Mouse (Mus musculus) G1E (cell line): ENCODE measurements around the gene Gpr6. TPM values are rescaled to one million over a fixed set of nuclear protein-coding genes. Genes with fewer than 3 reads are reported as not detected.

ENCODE experiments used
- ATAC-seq: 2 replicates; pipeline ENCODE4 v1.8.0; 2016; ENCODE audit warnings: mild to moderate bottlenecking; ENCODE audit not compliant: insufficient number of reproducible peaks, poor library complexity, low FRiP score, severe bottlenecking; ENCODE audit errors: extremely low read depth
- DNase-seq: peaks from one replicate; pipeline ENCODE4 v3.0.0; 2012; ENCODE audit warnings: low spot score
- H3K27me3 ChIP-seq: 2 replicates; pipeline ENCODE4 v1.6.1; 2012; ENCODE audit warnings: mild to moderate bottlenecking, low read length, inconsistent platforms; ENCODE audit not compliant: insufficient read depth
- H3K36me3 ChIP-seq: replicated peaks from 2 replicates; pipeline ENCODE3; 2012; ENCODE audit warnings: mild to moderate bottlenecking, inconsistent platforms
- H3K4me1 ChIP-seq: 2 replicates; pipeline ENCODE4 v1.6.1; 2012; ENCODE audit warnings: low read depth, low read length, inconsistent platforms, mixed read lengths; ENCODE audit not compliant: insufficient read depth
- H3K4me3 ChIP-seq: 2 replicates; pipeline ENCODE4 v1.5.1; 2012; ENCODE audit warnings: low read depth, mild to moderate bottlenecking, inconsistent platforms, low read length, moderate library complexity, mixed read lengths
- H3K9me3 ChIP-seq: replicated peaks from 2 replicates; pipeline ENCODE4 v1.6.1; 2012; ENCODE audit warnings: inconsistent platforms
- CTCF ChIP-seq: IDR thresholded peaks from 2 replicates; pipeline ENCODE4 v1.5.1; 2012; ENCODE audit warnings: low read depth, low read length, inconsistent platforms, mixed read lengths
- GATA1 ChIP-seq: IDR thresholded peaks from 2 replicates; pipeline ENCODE4 v1.6.1; 2012; ENCODE audit warnings: borderline replicate concordance, low read length, inconsistent platforms, mixed read lengths
- GATA2 ChIP-seq: IDR thresholded peaks from 2 replicates; pipeline ENCODE4 v1.6.1; 2012; ENCODE audit warnings: low read depth, low read length, inconsistent platforms, borderline replicate concordance
- POLR2AphosphoS5 ChIP-seq: IDR thresholded peaks from 2 replicates; pipeline ENCODE4 v1.6.1; 2012; ENCODE audit warnings: low read depth, low read length, inconsistent platforms; ENCODE audit not compliant: insufficient replicate concordance
- TAL1 ChIP-seq: conservative IDR thresholded peaks from 2 replicates; pipeline ENCODE4 v1.6.1; 2012; ENCODE audit warnings: low read depth, low read length, inconsistent platforms, mixed read lengths
- polyA plus RNA-seq: library from polyadenylated mRNA; stranded (reverse); fragments of >175 nt; gene quantifications from 2 replicates; pipeline ENCODE4 v1.2.3, GENCODE M21; 2012
- total RNA-seq, 2 experiments: library from RNA; stranded (forward) in 1 of 2; stranded (reverse) in 1 of 2; fragments of 200-1000 nt in 1 of 2; fragments of >200 nt in 1 of 2; fragmentation: Nextera tagmentation in 1 of 2; gene quantifications; 2 replicates each; pipeline ENCODE4 v1.2.3; 2014 to 2017

Gene Gpr6
- total RNA-seq (2014; fragmentation: Nextera tagmentation) (not detected in 2 replicates), total RNA-seq (2017) (0.05 TPM in 1 of 2 replicates, not detected in the other), polyA plus RNA-seq (not detected in 2 replicates)

- TF ChIP-seq GATA2, result no peak
- no peak for TF ChIP-seq CTCF
- TF ChIP-seq POLR2AphosphoS5, result no peak
- TF ChIP-seq GATA1, result no peak
- ATAC-seq (no peak), DNase-seq (no peak)
- Histone ChIP-seq H3K4me3 (no peak within 1 kb of the TSS), H3K36me3 (no peaks in the 10 kb centered on the region), H3K4me1 (no peaks in the 10 kb centered on the region), H3K9me3 (no peaks in the 10 kb centered on the region), H3K27me3 (peaks cover 11% of the 10 kb centered on the region; the same call in 1 of the 2 replicates)
These were observed at the start of gene Gpr6 for GRCm38 (mm10) chr10:41072116-41072515. TSS of gene Gpr6 (minus strand) at chr10:41072285.

- TF ChIP-seq GATA2 (no peak), CTCF (no peak), TAL1 (no peak), GATA1 (no peak), POLR2AphosphoS5 (no peak)
- no peak overlapping the region for H3K4me3 ChIP-seq
- H3K36me3 ChIP-seq, result no peaks in the 10 kb centered on the region
- no peak for DNase-seq
- H3K27me3 ChIP-seq, result peaks cover 8% of the 10 kb centered on the region
- no peaks in the 10 kb centered on the region for H3K4me1 ChIP-seq
- H3K9me3 ChIP-seq, result no peaks in the 10 kb centered on the region
- no peak for ATAC-seq
These were observed 28.0 kb upstream of the Gpr6 start for GRCm38 (mm10) chr10:41100060-41100459.

GRCm38 (mm10) chr10:41098137-41098536 lies 26.1 kb upstream of the Gpr6 start:
- H3K9me3 ChIP-seq, result no peaks in the 10 kb centered on the region
- no peak for TF ChIP-seq GATA1
- H3K27me3 ChIP-seq, result peaks cover 8% of the 10 kb centered on the region
- no peak overlapping the region for H3K4me3 ChIP-seq
- no peaks in the 10 kb centered on the region for H3K4me1 ChIP-seq
- H3K36me3 ChIP-seq, result no peaks in the 10 kb centered on the region
- ATAC-seq (no peak), DNase-seq (no peak)

GRCm38 (mm10) chr10:41088852-41089251 lies 16.8 kb upstream of the Gpr6 start:
- Histone ChIP-seq H3K27me3 (no peaks in the 10 kb centered on the region), H3K9me3 (no peaks in the 10 kb centered on the region), H3K4me3 (no peak overlapping the region), H3K36me3 (no peaks in the 10 kb centered on the region), H3K4me1 (no peaks in the 10 kb centered on the region)
- no peak for TF ChIP-seq GATA1
- no peak for TF ChIP-seq GATA2
- TF ChIP-seq TAL1, result no peak
- no peak for TF ChIP-seq CTCF
- no peak for TF ChIP-seq POLR2AphosphoS5
- ATAC-seq, result no peak
- DNase-seq, result no peak

- Histone ChIP-seq H3K4me1 (no peaks in the 10 kb centered on the region), H3K36me3 (no peaks in the 10 kb centered on the region), H3K27me3 (peaks cover 11% of the 10 kb centered on the region; the same call in 1 of the 2 replicates), H3K4me3 (no peak overlapping the region), H3K9me3 (no peaks in the 10 kb centered on the region)
- ATAC-seq (no peak), DNase-seq (peak; percentile 31)
- TF ChIP-seq TAL1 (no peak), GATA2 (no peak), POLR2AphosphoS5 (no peak), GATA1 (no peak)
These were observed 389 bp downstream of the Gpr6 start for GRCm38 (mm10) chr10:41071696-41072095.

GRCm38 (mm10) chr10:41070693-41071651 lies 1.1 kb downstream of the Gpr6 start:
- Histone ChIP-seq H3K27me3 (peaks cover 11% of the 10 kb centered on the region; the same call in 1 of the 2 replicates), H3K4me3 (0 out of 2 replicates have a peak overlapping the region, but pooled peaks have one; percentile 31), H3K4me1 (no peaks in the 10 kb centered on the region), H3K36me3 (no peaks in the 10 kb centered on the region), H3K9me3 (no peaks in the 10 kb centered on the region)
- ATAC-seq, result no peak
- DNase-seq, result no peak
- TF ChIP-seq CTCF (no peak), GATA1 (no peak), POLR2AphosphoS5 (no peak), GATA2 (no peak), TAL1 (no peak)

- Histone ChIP-seq H3K9me3 (no peaks in the 10 kb centered on the region), H3K4me3 (no peak overlapping the region), H3K27me3 (peaks cover 3% of the 10 kb centered on the region; the same call in 1 of the 2 replicates), H3K36me3 (no peaks in the 10 kb centered on the region), H3K4me1 (no peaks in the 10 kb centered on the region)
- TF ChIP-seq POLR2AphosphoS5, result no peak
- ATAC-seq (no peak), DNase-seq (no peak)
These were observed 11.7 kb downstream of the Gpr6 start for GRCm38 (mm10) chr10:41060250-41060831.
